Mouse (Mus musculus) forebrain, embryonic 14.5 days (tissue): ENCODE results near the gene Prkce. TPM values are rescaled to one million over a fixed set of nuclear protein-coding genes. Genes with fewer than 3 reads are reported as not detected.
A peak's percentile ranks its signal among the peaks of the same experiment; 100 is the strongest.

Experiments used
- ATAC-seq: fragments of 200-750 bp; cut with Nextera tagmentation; 2 replicates; pipeline ENCODE4 v1.8.0; 2017; ENCODE audit warnings: mild to moderate bottlenecking, moderate library complexity
- DNase-seq: peaks from one replicate; pipeline ENCODE4 v3.0.0-alpha.2; 2015; ENCODE audit warnings: low spot score
- H3K27ac ChIP-seq: fragments of 300-500 bp; sonication (generic); 2 replicates; pipeline ENCODE4 v1.5.1; 2014; ENCODE audit warnings: low read depth, mild to moderate bottlenecking, control low read depth, low read length, moderate library complexity
- H3K27me3 ChIP-seq: fragments of 300-500 bp; sonication (generic); replicated peaks from 2 replicates; pipeline ENCODE4 v1.6.1; 2014; ENCODE audit warnings: low read length, control low read depth, mixed read lengths; ENCODE audit not compliant: control insufficient read depth, insufficient read depth
- H3K36me3 ChIP-seq: fragments of 300-500 bp; sonication (generic); 2 replicates; pipeline ENCODE4 v1.6.1; 2014; ENCODE audit warnings: low read length, control low read depth; ENCODE audit not compliant: control insufficient read depth, insufficient read depth
- H3K4me1 ChIP-seq: fragments of 300-500 bp; sonication (generic); 2 replicates; pipeline ENCODE4 v1.6.1; 2014; ENCODE audit warnings: antibody characterized with exemption, low read length, control low read depth; ENCODE audit not compliant: control insufficient read depth, insufficient read depth
- H3K4me2 ChIP-seq: fragments of 300-500 bp; sonication (generic); 2 replicates; pipeline ENCODE4 v1.6.1; 2014; ENCODE audit warnings: mild to moderate bottlenecking, control low read depth, low read length
- H3K4me3 ChIP-seq: fragments of 300-500 bp; sonication (generic); 2 replicates; pipeline ENCODE4 v1.5.1; 2014; ENCODE audit warnings: low read depth, low read length, control low read depth
- H3K9ac ChIP-seq: fragments of 300-500 bp; sonication (generic); 2 replicates; pipeline ENCODE4 v1.6.1; 2014; ENCODE audit warnings: mild to moderate bottlenecking, low read length, control low read depth, moderate library complexity
- H3K9me3 ChIP-seq: fragments of 300-500 bp; sonication (generic); replicated peaks from 2 replicates; pipeline ENCODE4 v1.6.1; 2016; ENCODE audit warnings: low read length, control low read depth, mixed read lengths; ENCODE audit not compliant: control insufficient read depth
- WGBS: fragments of 180-500 bp; shearing (Covaris S2); extraction: QIAGEN DNeasy Blood & Tissue Kit; methylation state at CpG from one replicate; pipeline ENCODE4 v1.1.7; 2014; 5-methylcytosine and 5-hydroxymethylcytosine counted together
- polyA plus RNA-seq: library from polyadenylated mRNA; unstranded; fragments of >200 nt; fragmentation: Nextera tagmentation; extraction: Ambion mirVana; gene quantifications from 2 replicates; pipeline ENCODE4 v1.2.1, GENCODE M21; 2014

Prkce gene
- polyA plus RNA-seq, 1 experiment from 2014 or later: 16.9 TPM

DNA sequence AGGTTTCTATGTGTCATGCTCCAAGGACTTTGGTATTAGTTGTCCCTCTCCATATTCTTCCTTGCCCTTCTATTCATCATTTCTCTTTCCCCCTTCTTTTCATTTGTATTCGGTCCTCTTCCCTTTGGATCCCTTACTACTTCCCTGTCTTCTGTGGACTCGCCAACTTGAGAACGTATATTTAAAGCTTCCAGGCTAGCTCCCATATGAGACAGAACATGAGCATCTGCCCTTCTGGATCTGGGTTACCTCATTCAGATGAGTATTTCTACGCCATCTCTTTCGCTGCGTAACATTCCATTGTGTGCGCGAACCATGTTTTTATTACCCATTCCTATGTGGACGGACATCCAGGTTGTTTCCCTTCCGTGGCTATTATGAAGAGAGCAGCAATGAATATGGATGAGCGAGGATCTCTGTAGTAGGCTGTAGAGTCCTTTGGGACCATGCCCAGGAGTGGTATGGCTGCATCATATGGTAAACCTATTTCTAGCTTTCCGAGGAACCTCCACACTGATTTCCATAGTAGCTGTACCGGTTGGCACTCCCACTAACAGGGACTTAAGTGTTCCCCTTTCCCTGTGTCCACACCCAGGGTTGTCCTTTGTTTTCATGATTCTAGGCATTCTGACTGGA, 152.5 kb downstream of the Prkce start:
- Histone ChIP-seq H3K27ac (no peak overlapping the region), H3K4me1 (no peaks in the 10 kb centered on the region), H3K4me3 (no peak overlapping the region), H3K36me3 (no peaks in the 10 kb centered on the region), H3K27me3 (no peaks in the 10 kb centered on the region), H3K9me3 (0 out of 2 replicates have a peak, but pooled peaks cover 2% of the 10 kb centered on the region), H3K4me2 (no peak overlapping the region), H3K9ac (no peak overlapping the region)
- ATAC-seq: no peak
- no peak for DNase-seq
- 87% methylated on average over 13 of the region's 13 CpGs for WGBS

GRCm38 (mm10) chr17:86322840-86323239, 155.3 kb downstream of the Prkce start:
- Histone ChIP-seq H3K4me3 (no peak overlapping the region), H3K4me1 (no peaks in the 10 kb centered on the region), H3K4me2 (no peak overlapping the region), H3K9ac (no peak overlapping the region), H3K27ac (no peak overlapping the region), H3K36me3 (no peaks in the 10 kb centered on the region), H3K27me3 (no peaks in the 10 kb centered on the region), H3K9me3 (0 out of 2 replicates have a peak, but pooled peaks cover 2% of the 10 kb centered on the region)
- 85% methylated on average over 5 of the region's 5 CpGs for WGBS
- ATAC-seq (no peak), DNase-seq (no peak)

GRCm38 (mm10) chr17:86323310-86323709, 155.7 kb downstream of the Prkce start:
- H3K9me3 ChIP-seq: 0 out of 2 replicates have a peak, but pooled peaks cover 2% of the 10 kb centered on the region
- no peak overlapping the region for H3K4me2 ChIP-seq
- no peak overlapping the region for H3K9ac ChIP-seq
- H3K27ac ChIP-seq: no peak overlapping the region
- WGBS: 54% methylated on average over 4 of the region's 4 CpGs
- H3K4me1 ChIP-seq: no peaks in the 10 kb centered on the region
- no peak for ATAC-seq
- H3K4me3 ChIP-seq: no peak overlapping the region
- H3K36me3 ChIP-seq: no peaks in the 10 kb centered on the region
- no peak for DNase-seq
- H3K27me3 ChIP-seq: no peaks in the 10 kb centered on the region

DNA sequence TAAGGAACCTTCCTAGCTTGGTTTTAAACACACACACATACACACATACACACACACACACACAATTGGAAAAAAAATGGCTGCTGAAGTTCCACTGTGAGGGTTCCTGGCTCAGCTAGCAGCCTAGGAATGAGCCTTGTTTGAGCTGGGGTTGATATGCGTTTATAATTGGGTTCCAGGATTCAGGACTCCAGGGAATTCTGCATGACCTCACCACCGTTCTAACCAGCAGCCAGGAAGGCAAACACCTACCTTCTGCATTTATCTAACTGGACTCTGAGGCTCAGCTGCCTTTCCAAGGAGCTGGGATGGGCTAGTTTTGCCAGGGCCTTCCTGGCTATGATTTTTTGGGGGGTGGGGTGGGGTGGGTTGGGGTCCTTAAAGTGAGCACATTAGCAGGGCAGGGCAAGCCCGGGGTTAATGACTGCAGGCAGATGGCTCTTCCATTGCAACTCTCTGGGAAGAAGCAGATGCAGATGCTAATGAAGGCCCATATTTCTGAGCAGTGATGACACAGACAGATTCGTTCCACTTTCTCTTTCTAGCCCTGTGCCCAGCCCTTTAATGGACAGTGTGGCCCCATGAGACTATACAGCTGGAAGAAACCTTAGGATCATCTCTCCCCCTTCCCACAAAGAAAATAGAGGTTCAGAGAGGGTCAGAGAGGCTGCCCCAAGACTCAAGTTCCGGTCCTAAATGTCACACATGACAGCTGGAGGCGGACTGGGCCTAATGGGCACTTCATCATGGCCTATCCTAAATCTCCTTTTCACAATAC, 156.5 kb downstream of the Prkce start:
- Histone ChIP-seq H3K36me3 (no peaks in the 10 kb centered on the region), H3K9ac (no peak overlapping the region), H3K4me2 (no peak overlapping the region), H3K4me1 (peaks cover under 1% of the 10 kb centered on the region), H3K27me3 (no peaks in the 10 kb centered on the region), H3K4me3 (no peak overlapping the region), H3K9me3 (no peaks in the 10 kb centered on the region), H3K27ac (no peak overlapping the region)
- DNase-seq (no peak), ATAC-seq (no peak)
- WGBS: 72% methylated on average over 6 of the region's 6 CpGs

DNA sequence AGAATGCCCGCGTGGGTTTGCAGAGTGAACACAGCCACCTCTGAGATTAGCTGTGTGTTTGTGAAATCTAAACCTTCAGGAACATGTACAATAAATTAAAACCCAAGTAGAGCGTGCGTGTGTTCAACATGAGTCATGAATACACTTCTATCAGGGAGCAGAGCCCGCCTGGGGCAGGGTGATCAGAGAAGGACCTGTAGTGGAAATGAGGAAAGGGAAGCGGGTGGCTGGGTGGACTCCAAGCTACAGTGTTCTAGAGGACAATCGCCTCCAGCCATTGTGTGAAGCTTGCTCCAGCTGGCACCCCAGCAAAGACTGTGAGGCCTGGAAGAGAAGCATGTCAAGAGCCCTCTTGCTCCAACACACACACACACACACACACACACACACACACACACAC, 157.2 kb downstream of the Prkce start:
- H3K4me1 ChIP-seq: peaks cover 7% of the 10 kb centered on the region
- whole genome bisulfite sequencing: 91% methylated on average over 7 of the region's 7 CpGs
- no peaks in the 10 kb centered on the region for H3K9me3 ChIP-seq
- H3K36me3 ChIP-seq: no peaks in the 10 kb centered on the region
- H3K9ac ChIP-seq: no peak overlapping the region
- no peak for ATAC-seq
- H3K27ac ChIP-seq: no peak overlapping the region
- no peaks in the 10 kb centered on the region for H3K27me3 ChIP-seq
- DNase-seq: no peak
- no peak overlapping the region for H3K4me3 ChIP-seq
- no peak overlapping the region for H3K4me2 ChIP-seq

GRCm38 (mm10) chr17:86325317-86325716, 157.7 kb downstream of the Prkce start:
- H3K27ac ChIP-seq: no peak overlapping the region
- WGBS: 79% methylated on average over 10 of the region's 10 CpGs

GRCm38 (mm10) chr17:86327958-86328357, 160.4 kb downstream of the Prkce start:
- ATAC-seq (no peak), DNase-seq (no peak)
- no peak overlapping the region for H3K4me3 ChIP-seq
- no peaks in the 10 kb centered on the region for H3K36me3 ChIP-seq
- 81% methylated on average over 4 of the region's 4 CpGs for WGBS
- no peak overlapping the region for H3K4me2 ChIP-seq
- no peak overlapping the region for H3K27ac ChIP-seq
- H3K4me1 ChIP-seq: peaks cover 10% of the 10 kb centered on the region
- no peaks in the 10 kb centered on the region for H3K27me3 ChIP-seq
- H3K9ac ChIP-seq: no peak overlapping the region
- H3K9me3 ChIP-seq: no peaks in the 10 kb centered on the region

More at GRCm38 (mm10) chr17:86325317-86325716, 157.7 kb downstream of the Prkce start:
- H3K4me2 ChIP-seq: no peak overlapping the region
- H3K27me3 ChIP-seq: no peaks in the 10 kb centered on the region
- no peak for DNase-seq
- H3K4me3 ChIP-seq: no peak overlapping the region
- H3K9me3 ChIP-seq: no peaks in the 10 kb centered on the region
- H3K4me1 ChIP-seq: peaks cover 10% of the 10 kb centered on the region
- no peak for ATAC-seq
- no peak overlapping the region for H3K9ac ChIP-seq
- H3K36me3 ChIP-seq: no peaks in the 10 kb centered on the region

GRCm38 (mm10) chr17:86329273-86330075, 161.9 kb downstream of the Prkce start:
- H3K36me3 ChIP-seq: no peaks in the 10 kb centered on the region
- H3K4me3 ChIP-seq: no peak overlapping the region
- DNase-seq (peak; percentile 53), ATAC-seq (peak; percentile 46; the same call in 1 of the 2 replicates)
- H3K4me2 ChIP-seq: no peak overlapping the region
- H3K9me3 ChIP-seq: no peaks in the 10 kb centered on the region
- no peaks in the 10 kb centered on the region for H3K27me3 ChIP-seq
- 38% methylated on average over 16 of the region's 16 CpGs for WGBS
- H3K4me1 ChIP-seq: peaks cover 10% of the 10 kb centered on the region
- H3K9ac ChIP-seq: no peak overlapping the region
- H3K27ac ChIP-seq: no peak overlapping the region
